ENCODE assay signal across 13 mouse cellular contexts in the genomic region with DNA sequence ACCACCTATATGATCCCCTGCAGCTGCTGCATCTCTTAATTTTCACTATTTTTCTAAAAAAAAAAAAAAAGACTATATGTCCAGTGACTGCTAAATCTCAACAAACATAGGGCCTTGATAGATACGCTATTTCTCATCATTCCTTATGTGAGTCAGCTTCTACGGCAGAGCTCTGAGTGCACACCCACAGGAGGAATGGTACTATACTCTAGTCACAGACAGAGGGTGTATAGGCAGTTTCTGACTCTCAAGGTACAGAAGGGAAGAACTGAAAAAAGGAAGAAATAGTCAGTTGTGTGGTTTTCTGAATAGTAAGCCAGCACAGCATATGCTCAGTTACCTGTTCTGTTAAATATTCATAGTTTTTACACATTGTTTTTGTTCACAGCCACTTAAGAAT.
"Had no signal": no experiment of that assay in that cellular context is flagged by ENCODE, and none has a peak within 500 bp of the region (broad histone marks: within the 10 kb centered on the region; RNA-seq: fewer than 3 reads in every experiment).

No protein-coding gene starts in this region.

- H3K4me1 ChIP-seq: liver, embryonic 13.5 days; midbrain, embryonic 12.5 days; stomach, embryonic 15.5 days had no signal

- H3K4me2 ChIP-seq: limb, embryonic 12.5 days; liver, embryonic 13.5 days; midbrain, embryonic 12.5 days; stomach, embryonic 15.5 days had no signal

- H3K27me3 ChIP-seq: limb, embryonic 12.5 days; liver, embryonic 13.5 days; midbrain, embryonic 12.5 days; stomach, embryonic 15.5 days had no signal

- DNase-seq: kidney, adult 11 months; kidney, postnatal 10 days; kidney, postnatal 4 days; liver; liver, embryonic 13.5 days; lung, adult 18-20 months; thymus, adult 18-20 months; thymus, postnatal 25 days had no signal

- ATAC-seq: hindbrain, postnatal 0 days; midbrain, embryonic 16.5 days had no signal

- H3K9me3 ChIP-seq: limb, embryonic 12.5 days; liver, embryonic 13.5 days; midbrain, embryonic 12.5 days; stomach, embryonic 15.5 days had no signal

- H3K4me3 ChIP-seq: limb, embryonic 12.5 days; liver, embryonic 13.5 days; midbrain, embryonic 12.5 days; stomach, embryonic 15.5 days had no signal

- H3K9ac ChIP-seq: limb, embryonic 12.5 days; liver, embryonic 13.5 days; midbrain, embryonic 12.5 days; stomach, embryonic 15.5 days had no signal

- H3K36me3 ChIP-seq: limb, embryonic 12.5 days; liver, embryonic 13.5 days; midbrain, embryonic 12.5 days; stomach, embryonic 15.5 days had no signal

- H3K27ac ChIP-seq: hindbrain, postnatal 0 days; limb, embryonic 12.5 days; liver, embryonic 13.5 days; midbrain, embryonic 12.5 days; stomach, embryonic 15.5 days had no signal
